Mouse (Mus musculus) midbrain, embryonic 15.5 days (tissue): ENCODE measurements at regions not wholly inside any gene's neighbourhood (a gene's known extent, or its start where the extent isn't known, plus 50 kb on each side); places are given as distances from the start of the nearest gene placed in this dataset.
A peak's percentile ranks its signal among the peaks of the same experiment; 100 is the strongest.

Experiments used
- ATAC-seq: fragments of 200-750 bp; cut with Nextera tagmentation; replicated peaks from 2 replicates; pipeline ENCODE4 v1.8.0; 2017; ENCODE audit warnings: moderate TSS enrichment
- H3K27ac ChIP-seq: fragments of 300-500 bp; sonication (generic); 2 replicates; pipeline ENCODE4 v1.5.1; 2015; ENCODE audit warnings: mild to moderate bottlenecking, inconsistent platforms
- H3K27me3 ChIP-seq: fragments of 300-500 bp; sonication (generic); replicated peaks from 2 replicates; pipeline ENCODE4 v1.6.1; 2015; ENCODE audit warnings: inconsistent platforms
- H3K36me3 ChIP-seq: fragments of 300-500 bp; sonication (generic); replicated peaks from 2 replicates; pipeline ENCODE4 v1.6.1; 2015; ENCODE audit warnings: inconsistent platforms
- H3K4me1 ChIP-seq: fragments of 300-500 bp; sonication (generic); 2 replicates; pipeline ENCODE4 v1.6.1; 2015; ENCODE audit warnings: inconsistent platforms
- H3K4me2 ChIP-seq: fragments of 300-500 bp; sonication (generic); 2 replicates; pipeline ENCODE4 v1.6.1; 2015; ENCODE audit warnings: inconsistent platforms, mild to moderate bottlenecking, moderate library complexity
- H3K4me3 ChIP-seq: fragments of 300-500 bp; sonication (generic); 2 replicates; pipeline ENCODE4 v1.5.1; 2015; ENCODE audit warnings: mild to moderate bottlenecking, inconsistent platforms
- H3K9ac ChIP-seq: fragments of 300-500 bp; sonication (generic); 2 replicates; pipeline ENCODE4 v1.6.1; 2015; ENCODE audit warnings: mild to moderate bottlenecking, inconsistent platforms
- H3K9me3 ChIP-seq: fragments of 300-500 bp; sonication (generic); 2 replicates; pipeline ENCODE4 v1.6.1; 2016; ENCODE audit warnings: inconsistent platforms
- WGBS: fragments of 180-500 bp; shearing (Covaris S2); methylation state at CpG from one replicate; pipeline ENCODE4 v1.1.7; 2015; ENCODE audit warnings: mixed read lengths; 5-methylcytosine and 5-hydroxymethylcytosine counted together

DNA sequence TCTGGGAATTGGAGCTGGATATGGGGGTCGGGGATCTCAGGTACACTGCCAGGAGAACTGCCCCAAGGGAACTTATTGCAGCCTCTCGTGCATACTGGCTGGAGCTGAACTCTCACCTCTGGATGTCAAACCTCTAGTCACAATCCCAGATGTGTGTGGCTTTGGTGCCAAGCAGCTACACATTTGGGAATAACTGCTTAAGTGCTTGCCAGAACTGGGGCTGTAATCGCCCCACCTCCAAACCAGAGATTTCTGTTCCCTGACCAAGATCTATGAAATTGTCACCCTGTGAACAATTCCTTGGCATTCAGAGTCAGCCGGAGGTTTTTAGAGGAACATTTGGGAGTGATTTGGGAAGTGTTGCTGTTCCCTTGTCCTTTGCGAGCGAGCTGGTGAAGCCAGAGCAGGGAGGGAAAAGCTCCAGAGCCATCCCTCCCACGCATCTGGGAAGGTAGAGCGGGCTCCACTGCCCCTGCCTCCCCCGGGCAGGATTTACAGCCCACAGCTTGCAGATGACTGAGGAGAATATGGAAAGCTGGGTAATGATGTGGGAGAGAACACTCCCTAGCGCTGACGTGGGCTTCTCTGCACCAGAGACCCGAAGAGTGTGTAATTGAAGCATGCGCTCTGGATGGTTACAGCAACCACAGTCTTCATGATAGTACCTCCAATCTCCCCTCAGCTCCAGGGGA, 336.1 kb downstream of the Rps24 start:
- no peak overlapping the region for H3K27ac ChIP-seq
- no peak overlapping the region for H3K4me2 ChIP-seq
- no peaks in the 10 kb centered on the region for H3K27me3 ChIP-seq
- no peak for ATAC-seq
- no peaks in the 10 kb centered on the region for H3K9me3 ChIP-seq
- peaks cover 29% of the 10 kb centered on the region for H3K4me1 ChIP-seq
- no peak overlapping the region for H3K4me3 ChIP-seq
- no peaks in the 10 kb centered on the region for H3K36me3 ChIP-seq
- WGBS: 75% methylated on average over 13 of the region's 13 CpGs
- no peak overlapping the region for H3K9ac ChIP-seq

DNA sequence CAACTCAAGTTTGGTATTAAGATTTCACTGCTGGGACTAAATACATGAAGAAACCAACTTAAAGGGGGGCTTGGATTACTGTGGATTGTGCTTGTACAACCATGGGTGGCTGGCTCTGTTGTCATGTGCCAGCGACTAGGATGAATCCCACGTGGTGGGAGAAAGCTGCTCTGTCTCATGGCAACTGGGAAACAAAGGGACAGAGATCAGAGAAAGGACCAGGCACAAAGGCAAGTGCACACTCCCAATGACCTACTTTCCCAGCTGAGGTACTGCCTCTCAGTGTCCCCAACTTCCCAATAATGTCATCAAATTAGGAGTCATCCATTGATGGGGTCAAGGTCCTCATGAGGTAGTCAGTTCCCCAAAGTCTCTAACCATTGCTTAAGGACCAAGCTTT, 337.4 kb downstream of the Rps24 start:
- H3K4me3 ChIP-seq: no peak overlapping the region
- H3K9me3 ChIP-seq: no peaks in the 10 kb centered on the region
- no peak overlapping the region for H3K9ac ChIP-seq
- no peaks in the 10 kb centered on the region for H3K27me3 ChIP-seq
- H3K27ac ChIP-seq: no peak overlapping the region; the same call in 1 of the 2 replicates
- no peaks in the 10 kb centered on the region for H3K36me3 ChIP-seq
- no peak for ATAC-seq
- H3K4me1 ChIP-seq: peaks cover 42% of the 10 kb centered on the region
- 10% methylated on average over 2 of the region's 2 CpGs for WGBS
- H3K4me2 ChIP-seq: no peak overlapping the region

GRCm38 (mm10) chr14:24825722-24826386, 338.9 kb downstream of the Rps24 start:
- H3K36me3 ChIP-seq: no peaks in the 10 kb centered on the region
- no peak overlapping the region for H3K9ac ChIP-seq
- no peak overlapping the region for H3K4me2 ChIP-seq
- no peak for ATAC-seq
- no peaks in the 10 kb centered on the region for H3K27me3 ChIP-seq
- no peak overlapping the region for H3K4me3 ChIP-seq
- H3K27ac ChIP-seq: peak overlapping the region; percentile 92
- WGBS: 33% methylated on average over 11 of the region's 11 CpGs
- H3K9me3 ChIP-seq: no peaks in the 10 kb centered on the region
- H3K4me1 ChIP-seq: peaks cover 50% of the 10 kb centered on the region

GRCm38 (mm10) chr14:24826471-24827337, 339.8 kb downstream of the Rps24 start:
- peak overlapping the region; percentile 92 for H3K27ac ChIP-seq
- H3K36me3 ChIP-seq: no peaks in the 10 kb centered on the region
- H3K4me1 ChIP-seq: peaks cover 50% of the 10 kb centered on the region
- WGBS: 6% methylated on average over 13 of the region's 13 CpGs
- H3K4me2 ChIP-seq: peak overlapping the region; percentile 5; the same call in 1 of the 2 replicates
- peak; percentile 51 for ATAC-seq
- no peaks in the 10 kb centered on the region for H3K27me3 ChIP-seq
- H3K9me3 ChIP-seq: no peaks in the 10 kb centered on the region
- H3K4me3 ChIP-seq: no peak overlapping the region
- peak overlapping the region; percentile 17; the same call in 1 of the 2 replicates for H3K9ac ChIP-seq

DNA sequence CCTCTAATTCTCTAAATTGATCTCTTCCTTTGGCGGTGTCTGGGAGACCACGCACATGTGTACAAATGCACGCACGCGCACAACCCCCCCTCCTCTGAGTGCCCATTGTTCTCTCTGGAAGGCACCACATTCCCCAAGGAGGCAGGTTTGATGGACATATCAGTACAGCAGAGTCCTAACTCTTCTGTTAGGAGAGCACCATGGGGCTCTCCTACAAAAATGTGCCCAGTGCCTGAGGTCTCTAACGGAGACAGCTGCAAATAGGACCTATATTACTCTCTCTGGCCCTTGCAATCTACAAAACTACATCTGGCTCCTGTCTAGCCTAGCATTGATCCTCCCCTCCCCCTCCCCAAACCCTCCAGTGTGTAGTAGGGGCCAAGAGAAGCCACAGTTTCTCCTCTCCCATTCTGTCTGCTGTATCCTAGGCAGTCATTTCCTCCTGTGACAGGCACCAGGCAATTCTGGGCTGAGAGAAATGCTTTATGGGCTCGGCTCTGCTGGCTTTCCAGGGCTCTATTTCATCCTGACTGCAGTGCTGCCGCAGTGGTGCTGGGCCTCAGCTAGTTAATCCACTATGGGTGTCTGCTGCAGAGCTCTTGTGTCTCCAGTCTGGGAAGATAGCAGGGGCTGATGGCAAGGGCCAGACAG, 340.6 kb downstream of the Rps24 start:
- Histone ChIP-seq H3K36me3 (no peaks in the 10 kb centered on the region), H3K4me1 (peaks cover 50% of the 10 kb centered on the region), H3K4me3 (no peak overlapping the region), H3K27me3 (no peaks in the 10 kb centered on the region), H3K27ac (peak overlapping the region; percentile 92), H3K9ac (peak overlapping the region; percentile 17; the same call in 1 of the 2 replicates), H3K4me2 (peak overlapping the region; percentile 5; the same call in 1 of the 2 replicates), H3K9me3 (no peaks in the 10 kb centered on the region)
- 4% methylated on average over 8 of the region's 8 CpGs for WGBS
- ATAC-seq: peak; percentile 74

GRCm38 (mm10) chr14:24829001-24829400, 342.1 kb downstream of the Rps24 start:
- Histone ChIP-seq H3K27me3 (no peaks in the 10 kb centered on the region), H3K4me1 (peaks cover 60% of the 10 kb centered on the region), H3K4me3 (no peak overlapping the region), H3K27ac (peak overlapping the region; percentile 92), H3K9ac (no peak overlapping the region), H3K4me2 (no peak overlapping the region), H3K9me3 (no peaks in the 10 kb centered on the region), H3K36me3 (no peaks in the 10 kb centered on the region)
- WGBS: 38% methylated on average over 6 of the region's 6 CpGs
- no peak for ATAC-seq

- Histone ChIP-seq H3K9me3 (no peaks in the 10 kb centered on the region), H3K4me2 (no peak overlapping the region), H3K36me3 (no peaks in the 10 kb centered on the region), H3K4me3 (no peak overlapping the region), H3K9ac (no peak overlapping the region), H3K4me1 (peaks cover 37% of the 10 kb centered on the region), H3K27me3 (no peaks in the 10 kb centered on the region), H3K27ac (0 out of 2 replicates have a peak overlapping the region, but pooled peaks have one; percentile 3)
- WGBS: 11% methylated on average over 2 of the region's 2 CpGs
- 0 out of 2 replicates have a peak, but pooled peaks have one; percentile 45 for ATAC-seq
These were observed 346.3 kb downstream of the Rps24 start for GRCm38 (mm10) chr14:24833211-24833610.

DNA sequence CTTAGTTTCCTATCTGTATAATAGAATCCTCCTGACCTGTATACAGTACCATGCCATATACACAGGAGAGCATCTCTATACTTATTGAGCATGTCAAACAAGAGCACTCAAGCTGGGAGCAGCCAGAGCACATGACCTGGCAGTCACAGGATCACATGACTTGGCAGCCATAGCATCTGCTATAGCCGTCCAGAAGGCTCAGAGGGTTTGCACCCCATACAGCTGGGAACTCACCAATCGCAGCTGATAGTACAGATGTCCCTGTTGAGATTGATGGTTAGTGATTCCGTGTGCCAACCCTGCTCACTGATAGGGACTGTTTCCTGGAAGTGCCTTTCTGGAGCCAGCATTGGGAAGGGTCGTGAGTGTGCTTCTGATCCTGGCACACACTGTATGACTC, 351.3 kb downstream of the Rps24 start:
- ATAC-seq: no peak
- H3K9ac ChIP-seq: no peak overlapping the region
- H3K4me2 ChIP-seq: no peak overlapping the region
- H3K27me3 ChIP-seq: no peaks in the 10 kb centered on the region
- no peak overlapping the region for H3K4me3 ChIP-seq
- no peaks in the 10 kb centered on the region for H3K36me3 ChIP-seq
- H3K27ac ChIP-seq: no peak overlapping the region
- WGBS: 80% methylated on average over 4 of the region's 4 CpGs
- H3K9me3 ChIP-seq: no peaks in the 10 kb centered on the region
- peaks cover 36% of the 10 kb centered on the region for H3K4me1 ChIP-seq

DNA sequence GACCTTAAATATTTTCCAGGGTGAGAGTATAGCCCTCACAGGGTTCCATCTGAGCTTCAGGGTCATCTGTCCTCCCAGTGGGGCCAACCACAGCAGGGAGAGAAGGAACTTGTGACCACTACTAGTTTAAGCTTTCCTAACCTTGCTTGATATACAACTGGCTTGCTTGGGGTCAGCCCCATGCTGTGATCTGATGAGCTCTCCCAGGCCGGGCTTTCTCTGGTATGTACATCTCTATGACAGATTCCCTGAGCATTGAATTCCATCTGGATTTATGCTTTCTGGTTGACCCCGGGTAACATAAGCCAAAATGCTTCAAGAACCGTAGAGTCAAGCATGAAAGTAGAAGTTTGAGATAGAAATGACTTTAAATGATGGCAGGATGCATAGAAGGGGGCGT, 352.1 kb downstream of the Rps24 start:
- ATAC-seq: no peak
- H3K4me3 ChIP-seq: no peak overlapping the region
- H3K4me2 ChIP-seq: no peak overlapping the region
- no peaks in the 10 kb centered on the region for H3K36me3 ChIP-seq
- no peak overlapping the region for H3K27ac ChIP-seq
- H3K27me3 ChIP-seq: no peaks in the 10 kb centered on the region
- H3K4me1 ChIP-seq: peaks cover 36% of the 10 kb centered on the region
- 84% methylated on average over 4 of the region's 4 CpGs for WGBS
- H3K9me3 ChIP-seq: no peaks in the 10 kb centered on the region
- H3K9ac ChIP-seq: no peak overlapping the region

- peaks cover 34% of the 10 kb centered on the region for H3K4me1 ChIP-seq
- peak overlapping the region; percentile 97 for H3K27ac ChIP-seq
- peak overlapping the region; percentile 23 for H3K9ac ChIP-seq
- WGBS: 8% methylated on average over 17 of the region's 17 CpGs
- ATAC-seq: peak; percentile 87
- H3K4me2 ChIP-seq: peak overlapping the region; percentile 29
- no peaks in the 10 kb centered on the region for H3K36me3 ChIP-seq
- no peak overlapping the region for H3K4me3 ChIP-seq
- H3K27me3 ChIP-seq: no peaks in the 10 kb centered on the region
- H3K9me3 ChIP-seq: no peaks in the 10 kb centered on the region
These were observed 355.0 kb downstream of the Rps24 start for GRCm38 (mm10) chr14:24841715-24842496.

GRCm38 (mm10) chr14:24843626-24844025, 356.7 kb downstream of the Rps24 start:
- ATAC-seq: no peak

More at GRCm38 (mm10) chr14:24843626-24844025, 356.7 kb downstream of the Rps24 start:
- peak overlapping the region; percentile 97 for H3K27ac ChIP-seq
- H3K9ac ChIP-seq: no peak overlapping the region
- no peaks in the 10 kb centered on the region for H3K36me3 ChIP-seq
- H3K27me3 ChIP-seq: no peaks in the 10 kb centered on the region
- peaks cover 28% of the 10 kb centered on the region for H3K4me1 ChIP-seq
- 75% methylated on average over 4 of the region's 4 CpGs for WGBS
- no peak overlapping the region for H3K4me3 ChIP-seq
- H3K9me3 ChIP-seq: no peaks in the 10 kb centered on the region
- no peak overlapping the region for H3K4me2 ChIP-seq
